Mouse (Mus musculus) ES-E14 (cell line): ENCODE data around the gene Tbc1d10c. TPM values are rescaled to one million over a fixed set of nuclear protein-coding genes. Genes with fewer than 3 reads are reported as not detected.

ENCODE experiments used
- DNase-seq: peaks from one replicate; pipeline ENCODE4 v3.0.0-alpha.2; 2013; ENCODE audit warnings: low read depth, low spot score
- H3K27ac ChIP-seq: 2 replicates; pipeline ENCODE4 v1.5.1; 2012; ENCODE audit warnings: low read depth, mild to moderate bottlenecking, low read length, moderate library complexity, mixed read lengths; ENCODE audit not compliant: poor library complexity, insufficient read depth, severe bottlenecking
- H3K36me3 ChIP-seq: 2 replicates; pipeline ENCODE4 v1.6.1; 2012; ENCODE audit warnings: mild to moderate bottlenecking, low read length, moderate library complexity, mixed read lengths; ENCODE audit not compliant: control insufficient read depth, poor library complexity, insufficient read depth, severe bottlenecking
- H3K4me1 ChIP-seq, 2 experiments: fragments of 150-350 bp in 1 of 2; sonication (generic) in 1 of 2; 2 replicates each; pipeline ENCODE4 v1.6.1; 2012; ENCODE audit warnings: low read length in 2 of 2, mild to moderate bottlenecking in 1 of 2, mixed read lengths in 1 of 2; ENCODE audit not compliant: control insufficient read depth in 2 of 2, insufficient read depth in 2 of 2, poor library complexity in 1 of 2
- H3K4me3 ChIP-seq, 2 experiments: fragments of 150-350 bp in 1 of 2; sonication (generic) in 1 of 2; 2 replicates each; pipeline ENCODE4 v1.5.1; 2012; ENCODE audit warnings: low read length in 2 of 2, low read depth in 1 of 2, mild to moderate bottlenecking in 1 of 2, mixed read lengths in 1 of 2; ENCODE audit not compliant: insufficient read depth in 1 of 2, poor library complexity in 1 of 2, severe bottlenecking in 1 of 2
- H3K9ac ChIP-seq: 2 replicates; pipeline ENCODE4 v1.6.1; 2012; ENCODE audit warnings: low read depth, mild to moderate bottlenecking, low read length, mixed read lengths; ENCODE audit not compliant: poor library complexity, insufficient read depth, severe bottlenecking
- H3K9me3 ChIP-seq: fragments of 150-350 bp; sonication (generic); 2 replicates; pipeline ENCODE4 v1.6.1; 2012; ENCODE audit warnings: low read depth, mild to moderate bottlenecking, low read length; ENCODE audit not compliant: control insufficient read depth, insufficient read depth
- HCFC1 ChIP-seq: IDR thresholded peaks from 2 replicates; pipeline ENCODE4 v1.6.1; 2012; ENCODE audit warnings: low read length, inconsistent platforms, borderline replicate concordance; ENCODE audit not compliant: insufficient read depth
- ZC3H11A ChIP-seq: IDR thresholded peaks from 2 replicates; pipeline ENCODE4 v1.6.1; 2012; ENCODE audit warnings: low read depth, mild to moderate bottlenecking, inconsistent platforms, low read length, borderline replicate concordance
- ZNF384 ChIP-seq: IDR thresholded peaks from 2 replicates; pipeline ENCODE4 v1.6.1; 2012; ENCODE audit warnings: low read depth, low read length, inconsistent platforms
- in situ Hi-C, 2 experiments: fragments of 600-800 bp; cut with MboI; formaldehyde crosslinking; loops; one replicate each; pipeline ENCODE4 v1.15.1; 2025; ENCODE audit warnings: low sequenced_read_pairs in 2 of 2, inconsistent platforms in 1 of 2; ENCODE audit not compliant: unreplicated experiment in 2 of 2
- total RNA-seq: library from RNA; depleted of rRNA; stranded (reverse); fragments of 300-350 nt; gene quantifications from 2 replicates; pipeline ENCODE4 v1.2.3, GENCODE M21; 2012; rRNA removed

The Tbc1d10c gene
- total RNA-seq, 1 experiment: 2.9 TPM

DNA sequence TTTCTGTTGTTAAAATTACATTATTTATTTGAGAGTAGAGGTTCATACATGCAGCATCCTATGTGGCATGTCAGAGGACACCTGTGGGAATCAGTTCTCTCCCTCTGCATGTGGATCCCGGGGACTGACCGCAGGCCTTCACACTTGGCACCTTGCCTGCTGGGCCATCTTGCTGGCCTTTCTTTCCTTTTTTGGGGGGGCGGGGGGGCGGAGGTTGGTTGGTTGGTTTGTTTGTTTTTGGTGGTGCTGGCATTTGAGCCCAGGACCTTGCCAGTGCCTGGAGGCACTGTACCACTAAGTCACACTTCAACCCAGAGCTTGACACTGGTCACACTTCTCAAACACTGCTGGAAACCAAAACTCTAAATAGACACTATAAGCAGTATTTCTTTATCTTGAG is 56.7 kb downstream of the Tbc1d10c start:
- no peaks in the 10 kb centered on the region for H3K9me3 ChIP-seq
- H3K9ac ChIP-seq: no peak overlapping the region

More for the DNA sequence above, 56.7 kb downstream of the Tbc1d10c start:
- H3K4me3 ChIP-seq: no peak overlapping the region
- TF ChIP-seq ZC3H11A (no peak), HCFC1 (no peak), ZNF384 (no peak)
- H3K4me1 ChIP-seq: peaks cover 4 to 13% of the 10 kb centered on the region in 2 experiments; a peak in 3 of 4 replicates
- DNase-seq: no peak
- H3K27ac ChIP-seq: no peak overlapping the region
- in situ Hi-C loops: no loop called here
- peaks cover 16% of the 10 kb centered on the region; the same call in 1 of the 2 replicates for H3K36me3 ChIP-seq

Other genes with a start within 250 kb of the Tbc1d10c start
- not detected in 2 replicates for gene Aldh3b3, start 232.6 kb downstream of the Tbc1d10c start, total RNA-seq
- gene Aldh3b2, start 219.0 kb downstream of the Tbc1d10c start, total RNA-seq: 0.21 and 0.62 TPM in 2 replicates
- 2.1 and 2.4 TPM in 2 replicates for gene Acy3, start 204.7 kb downstream of the Tbc1d10c start, total RNA-seq
- gene Tbx10, start 198.5 kb downstream of the Tbc1d10c start, total RNA-seq: not detected in 2 replicates
- gene Nudt8, start 190.7 kb downstream of the Tbc1d10c start, total RNA-seq: 22.4 and 27.2 TPM in 2 replicates
- gene Gm49405, start 190.7 kb downstream of the Tbc1d10c start, total RNA-seq: 1.9 and 4.0 TPM in 2 replicates
- 4.6 and 12.0 TPM in 2 replicates for gene Doc2g, start 188.0 kb downstream of the Tbc1d10c start, total RNA-seq
- 182 and 219 TPM in 2 replicates for gene Ndufv1, start 178.5 kb downstream of the Tbc1d10c start, total RNA-seq
- 121 and 146 TPM in 2 replicates for gene Gstp1, start 153.3 kb downstream of the Tbc1d10c start, total RNA-seq
- 67.4 and 138 TPM in 2 replicates for gene Gstp2, start 145.3 kb downstream of the Tbc1d10c start, total RNA-seq
- 3.4 and 3.9 TPM in 2 replicates for gene Gstp3, start 131.7 kb downstream of the Tbc1d10c start, total RNA-seq
- not detected in 2 replicates for gene Cabp2, start 109.7 kb downstream of the Tbc1d10c start, total RNA-seq
- gene Cdk2ap2, start 94.1 kb downstream of the Tbc1d10c start, total RNA-seq: 39.6 and 42.7 TPM in 2 replicates
- gene Pitpnm1, start 91.3 kb downstream of the Tbc1d10c start, total RNA-seq: 10.5 and 17.2 TPM in 2 replicates
- 26.9 and 27.9 TPM in 2 replicates for gene Aip, start 65.4 kb downstream of the Tbc1d10c start, total RNA-seq
- 0.13 and 0.26 TPM in 2 replicates for gene Gpr152, start 51.5 kb downstream of the Tbc1d10c start, total RNA-seq
- 1.3 and 1.8 TPM in 2 replicates for gene Cabp4, start 47.3 kb downstream of the Tbc1d10c start, total RNA-seq
- 73.8 and 85.3 TPM in 2 replicates for gene Coro1b, start 42.7 kb downstream of the Tbc1d10c start, total RNA-seq
- gene Ptprcap, start 37.7 kb downstream of the Tbc1d10c start, total RNA-seq: 9.5 and 15.1 TPM in 2 replicates
- gene Rps6kb2, start 27.9 kb downstream of the Tbc1d10c start, total RNA-seq: 19.7 and 26.6 TPM in 2 replicates
- 2.3 and 3.3 TPM in 2 replicates for gene Carns1, start 15.8 kb downstream of the Tbc1d10c start, total RNA-seq
- gene Ppp1ca, start 781 bp upstream of the Tbc1d10c start, total RNA-seq: 407 and 426 TPM in 2 replicates
- 33.1 and 42.1 TPM in 2 replicates for gene Rad9a, start 10.4 kb upstream of the Tbc1d10c start, total RNA-seq
- 2.2 and 2.7 TPM in 2 replicates for gene Clcf1, start 23.0 kb upstream of the Tbc1d10c start, total RNA-seq
- gene AC109138.7, start 23.1 kb upstream of the Tbc1d10c start, total RNA-seq: not detected in 2 replicates
- gene Pold4, start 40.6 kb upstream of the Tbc1d10c start, total RNA-seq: 6.2 and 8.7 TPM in 2 replicates
- 7.3 and 15.1 TPM in 2 replicates for gene Ssh3, start 77.9 kb upstream of the Tbc1d10c start, total RNA-seq
- 5.5 and 8.8 TPM in 2 replicates for gene Ankrd13d, start 91.9 kb upstream of the Tbc1d10c start, total RNA-seq
- 56.1 and 76.6 TPM in 2 replicates for gene Grk2, start 114.9 kb upstream of the Tbc1d10c start, total RNA-seq
- 45.6 and 51.5 TPM in 2 replicates for gene Kdm2a, start 207.0 kb upstream of the Tbc1d10c start, total RNA-seq
- 10.9 and 15.5 TPM in 2 replicates for gene Rhod, start 248.1 kb upstream of the Tbc1d10c start, total RNA-seq